Mouse (Mus musculus) lung, postnatal 0 days (tissue): ENCODE results near the gene Gm10142.

Experiments
- CTCF ChIP-seq: IDR thresholded peaks from 2 replicates; pipeline ENCODE4 v1.5.1; 2016; ENCODE audit warnings: antibody characterized with exemption, mild to moderate bottlenecking
- EP300 ChIP-seq: IDR thresholded peaks from 2 replicates; pipeline ENCODE4 v1.6.1; 2016; ENCODE audit warnings: antibody characterized with exemption, mild to moderate bottlenecking, control low read depth

DNA sequence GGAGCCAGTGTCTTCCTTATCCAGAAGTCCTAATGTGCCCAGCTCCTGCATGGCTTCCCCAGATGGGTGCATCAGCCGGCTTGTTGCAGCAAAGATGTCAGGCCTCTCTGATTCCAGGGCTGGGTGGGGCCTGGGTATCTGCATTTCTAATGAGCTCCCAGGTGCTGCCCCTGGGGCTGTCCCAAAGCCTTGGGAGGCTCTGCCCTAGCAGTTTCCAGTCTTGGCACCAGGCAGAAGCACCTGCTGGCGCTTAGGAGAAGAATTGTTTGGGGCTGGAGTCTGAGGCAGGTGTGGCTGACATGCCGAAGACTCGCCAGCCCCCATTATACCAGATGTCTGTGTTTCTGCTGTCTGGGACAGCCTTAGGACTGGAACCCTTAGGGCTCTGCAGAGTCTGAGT lies 44.9 kb upstream of the Gm10142 start:
- TF ChIP-seq CTCF (no peak), EP300 (no peak)
